Mouse (Mus musculus) cerebellum, adult 9-11 months (tissue): ENCODE data around the gene Trabd2b.

Experiments used
- DNase-seq: peaks from one replicate; pipeline ENCODE4 v3.0.0; 2022

Trabd2b gene

GRCm38 (mm10) chr4:114657933-114658332 is 251.4 kb downstream of the Trabd2b start:
- no peak for DNase-seq

GRCm38 (mm10) chr4:114659876-114660275 is 253.4 kb downstream of the Trabd2b start:
- no peak for DNase-seq

- DNase-seq: no peak
Measured at GRCm38 (mm10) chr4:114664063-114665036, 257.8 kb downstream of the Trabd2b start.
